Mouse (Mus musculus): ENCODE measurements around the gene Ykt6. TPM values are rescaled to one million over a fixed set of nuclear protein-coding genes. Genes with fewer than 3 reads are reported as not detected.

Ykt6 gene
- polyA plus RNA-seq, 1 experiment from 2014 or later, result 66.0 TPM

- H3K4me2 ChIP-seq, result no peak overlapping the region
- H3K9ac ChIP-seq, result no peak overlapping the region
- ATAC-seq (ENCODE audit: insufficient number of reproducible peaks, insufficient read depth, low FRiP score, low TSS enrichment, low read depth), result no peak
- H3K27ac ChIP-seq, result no peak overlapping the region
- no peaks in the 10 kb centered on the region for H3K27me3 ChIP-seq
- WGBS, result 70% methylated on average over 6 of the region's 6 CpGs
- no peak overlapping the region for H3K4me3 ChIP-seq
- peaks cover 42% of the 10 kb centered on the region for H3K4me1 ChIP-seq
- no peaks in the 10 kb centered on the region for H3K9me3 ChIP-seq
- H3K36me3 ChIP-seq, result peaks cover 8% of the 10 kb centered on the region
These were observed 18.6 kb downstream of the Ykt6 start for GRCm38 (mm10) chr11:5974053-5974452.

- Histone ChIP-seq H3K27me3 (no peaks in the 10 kb centered on the region), H3K4me1 (peaks cover 42% of the 10 kb centered on the region), H3K27ac (no peak overlapping the region), H3K4me3 (no peak overlapping the region), H3K9ac (no peak overlapping the region), H3K4me2 (no peak overlapping the region), H3K36me3 (no peaks in the 10 kb centered on the region; the same call in 1 of the 2 replicates), H3K9me3 (no peaks in the 10 kb centered on the region)
- 73% methylated on average over 2 of the region's 2 CpGs for WGBS
- no peak for ATAC-seq (ENCODE audit: insufficient number of reproducible peaks, insufficient read depth, low FRiP score, low TSS enrichment, low read depth)
These were observed 19.6 kb downstream of the Ykt6 start for GRCm38 (mm10) chr11:5975068-5975467.

- 10% methylated on average over 9 of the region's 9 CpGs for WGBS
- H3K4me1 ChIP-seq, result peaks cover 33% of the 10 kb centered on the region
- no peak overlapping the region for H3K27ac ChIP-seq
These were observed 20.6 kb downstream of the Ykt6 start for GRCm38 (mm10) chr11:5976106-5976505.

GRCm38 (mm10) chr11:5979088-5979487, 23.6 kb downstream of the Ykt6 start:
- WGBS, result 89% methylated on average over 7 of the region's 7 CpGs
- no peak overlapping the region for H3K4me2 ChIP-seq
- H3K4me1 ChIP-seq, result peaks cover 10% of the 10 kb centered on the region; the same call in 1 of the 2 replicates
- H3K27me3 ChIP-seq, result no peaks in the 10 kb centered on the region
- H3K9ac ChIP-seq, result no peak overlapping the region
- no peak overlapping the region for H3K4me3 ChIP-seq
- no peaks in the 10 kb centered on the region for H3K36me3 ChIP-seq
- no peak overlapping the region for H3K27ac ChIP-seq
- H3K9me3 ChIP-seq, result no peaks in the 10 kb centered on the region
- ATAC-seq (ENCODE audit: insufficient number of reproducible peaks, insufficient read depth, low FRiP score, low TSS enrichment, low read depth), result no peak

More at GRCm38 (mm10) chr11:5976106-5976505, 20.6 kb downstream of the Ykt6 start:
- H3K36me3 ChIP-seq, result no peaks in the 10 kb centered on the region
- H3K4me2 ChIP-seq, result no peak overlapping the region
- H3K9me3 ChIP-seq, result no peaks in the 10 kb centered on the region
- H3K4me3 ChIP-seq, result no peak overlapping the region
- 0 out of 2 replicates have a peak overlapping the region, but pooled peaks have one; percentile 16 for H3K9ac ChIP-seq
- no peak for ATAC-seq (ENCODE audit: insufficient number of reproducible peaks, insufficient read depth, low FRiP score, low TSS enrichment, low read depth)
- H3K27me3 ChIP-seq, result no peaks in the 10 kb centered on the region

GRCm38 (mm10) chr11:5980108-5980507, 24.6 kb downstream of the Ykt6 start:
- no peaks in the 10 kb centered on the region for H3K9me3 ChIP-seq
- H3K4me3 ChIP-seq, result no peak overlapping the region
- WGBS, result 90% methylated on average over 2 of the region's 2 CpGs
- H3K27me3 ChIP-seq, result no peaks in the 10 kb centered on the region
- H3K4me2 ChIP-seq, result no peak overlapping the region
- H3K27ac ChIP-seq, result no peak overlapping the region
- ATAC-seq (ENCODE audit: insufficient number of reproducible peaks, insufficient read depth, low FRiP score, low TSS enrichment, low read depth), result no peak
- no peaks in the 10 kb centered on the region for H3K36me3 ChIP-seq
- no peak overlapping the region for H3K9ac ChIP-seq
- peaks cover 7% of the 10 kb centered on the region; the same call in 1 of the 2 replicates for H3K4me1 ChIP-seq

GRCm38 (mm10) chr11:5980561-5980960, 25.1 kb downstream of the Ykt6 start:
- ATAC-seq (ENCODE audit: insufficient number of reproducible peaks, insufficient read depth, low FRiP score, low TSS enrichment, low read depth), result no peak
- 65% methylated on average over 8 of the region's 8 CpGs for WGBS
- H3K9ac ChIP-seq, result no peak overlapping the region

GRCm38 (mm10) chr11:5981323-5981722, 25.8 kb downstream of the Ykt6 start:
- WGBS, result 78% methylated on average over 7 of the region's 7 CpGs
- H3K27ac ChIP-seq, result no peak overlapping the region
- H3K36me3 ChIP-seq, result no peaks in the 10 kb centered on the region
- H3K4me2 ChIP-seq, result no peak overlapping the region
- no peak overlapping the region for H3K4me3 ChIP-seq
- ATAC-seq (ENCODE audit: insufficient number of reproducible peaks, insufficient read depth, low FRiP score, low TSS enrichment, low read depth), result no peak
- no peaks in the 10 kb centered on the region for H3K27me3 ChIP-seq
- no peaks in the 10 kb centered on the region for H3K9me3 ChIP-seq
- H3K4me1 ChIP-seq, result no peaks in the 10 kb centered on the region
- no peak overlapping the region for H3K9ac ChIP-seq

More at GRCm38 (mm10) chr11:5980561-5980960, 25.1 kb downstream of the Ykt6 start:
- Histone ChIP-seq H3K4me2 (no peak overlapping the region), H3K4me3 (no peak overlapping the region), H3K27ac (no peak overlapping the region), H3K36me3 (no peaks in the 10 kb centered on the region), H3K9me3 (no peaks in the 10 kb centered on the region), H3K27me3 (no peaks in the 10 kb centered on the region), H3K4me1 (peaks cover 5% of the 10 kb centered on the region; the same call in 1 of the 2 replicates)

- no peak overlapping the region for H3K4me2 ChIP-seq
- WGBS, result 90% methylated on average over 5 of the region's 5 CpGs
- no peak overlapping the region for H3K27ac ChIP-seq
- ATAC-seq (ENCODE audit: insufficient number of reproducible peaks, insufficient read depth, low FRiP score, low TSS enrichment, low read depth), result no peak
- no peaks in the 10 kb centered on the region for H3K36me3 ChIP-seq
- H3K4me1 ChIP-seq, result no peaks in the 10 kb centered on the region
- no peaks in the 10 kb centered on the region for H3K9me3 ChIP-seq
- H3K4me3 ChIP-seq, result no peak overlapping the region
- H3K27me3 ChIP-seq, result no peaks in the 10 kb centered on the region
- H3K9ac ChIP-seq, result no peak overlapping the region
These were observed 28.1 kb downstream of the Ykt6 start for GRCm38 (mm10) chr11:5983629-5984028.

GRCm38 (mm10) chr11:5988126-5988525, 32.6 kb downstream of the Ykt6 start:
- Histone ChIP-seq H3K27me3 (no peaks in the 10 kb centered on the region), H3K4me2 (no peak overlapping the region), H3K4me3 (no peak overlapping the region), H3K9ac (no peak overlapping the region), H3K9me3 (no peaks in the 10 kb centered on the region), H3K27ac (no peak overlapping the region), H3K36me3 (no peaks in the 10 kb centered on the region), H3K4me1 (no peaks in the 10 kb centered on the region)
- ATAC-seq (ENCODE audit: insufficient number of reproducible peaks, insufficient read depth, low FRiP score, low TSS enrichment, low read depth), result no peak
- 76% methylated on average over 10 of the region's 10 CpGs for WGBS

GRCm38 (mm10) chr11:5989954-5990593, 34.6 kb downstream of the Ykt6 start:
- Histone ChIP-seq H3K9ac (no peak overlapping the region), H3K4me2 (no peak overlapping the region), H3K36me3 (no peaks in the 10 kb centered on the region), H3K4me1 (no peaks in the 10 kb centered on the region), H3K9me3 (no peaks in the 10 kb centered on the region), H3K4me3 (no peak overlapping the region), H3K27me3 (no peaks in the 10 kb centered on the region), H3K27ac (no peak overlapping the region)
- no peak for ATAC-seq (ENCODE audit: insufficient number of reproducible peaks, insufficient read depth, low FRiP score, low TSS enrichment, low read depth)
- WGBS, result 85% methylated on average over 16 of the region's 16 CpGs

- Histone ChIP-seq H3K4me3 (no peak overlapping the region), H3K9ac (no peak overlapping the region), H3K4me2 (no peak overlapping the region), H3K36me3 (no peaks in the 10 kb centered on the region), H3K27ac (no peak overlapping the region), H3K4me1 (no peaks in the 10 kb centered on the region), H3K27me3 (no peaks in the 10 kb centered on the region), H3K9me3 (no peaks in the 10 kb centered on the region)
- ATAC-seq (ENCODE audit: insufficient number of reproducible peaks, insufficient read depth, low FRiP score, low TSS enrichment, low read depth), result no peak
- 25% methylated on average over 4 of the region's 4 CpGs for WGBS
These were observed 35.4 kb downstream of the Ykt6 start for GRCm38 (mm10) chr11:5990910-5991309.

GRCm38 (mm10) chr11:5994212-5994611, 38.7 kb downstream of the Ykt6 start:
- Histone ChIP-seq H3K4me3 (no peak overlapping the region), H3K4me1 (no peaks in the 10 kb centered on the region), H3K9me3 (no peaks in the 10 kb centered on the region), H3K27ac (no peak overlapping the region), H3K9ac (no peak overlapping the region), H3K4me2 (no peak overlapping the region), H3K36me3 (no peaks in the 10 kb centered on the region), H3K27me3 (no peaks in the 10 kb centered on the region)
- ATAC-seq (ENCODE audit: insufficient number of reproducible peaks, insufficient read depth, low FRiP score, low TSS enrichment, low read depth), result no peak
- 86% methylated on average over 5 of the region's 5 CpGs for WGBS
